Mouse (Mus musculus) skeletal muscle tissue, adult 2 months (tissue): Measurements from ENCODE around the gene Cdon.

Experiments
- DNase-seq: peaks from one replicate; pipeline ENCODE4 v3.0.0-alpha.2; 2012; ENCODE audit warnings: low read depth, low spot score

Cdon gene

DNA sequence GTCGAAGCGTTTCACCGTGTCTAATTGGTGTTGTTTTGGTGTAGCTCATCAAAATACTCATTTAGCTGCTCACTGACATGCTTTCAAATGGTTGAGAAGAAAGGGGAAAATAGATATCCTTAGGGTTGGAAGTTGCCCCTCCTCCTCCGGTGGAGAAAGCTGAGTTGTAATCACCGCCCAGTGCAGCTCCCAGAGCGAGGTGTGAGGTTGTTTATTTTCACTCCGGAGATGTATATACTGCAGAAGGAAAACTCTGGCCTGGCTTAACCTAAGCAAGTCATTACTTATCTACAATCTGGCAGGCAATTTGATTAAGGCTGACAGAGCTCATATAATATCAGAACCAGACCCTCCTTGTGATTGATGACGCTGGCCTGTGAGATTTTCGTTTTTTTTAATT is 14.6 kb downstream of the Cdon start:
- DNase-seq = no peak

DNA sequence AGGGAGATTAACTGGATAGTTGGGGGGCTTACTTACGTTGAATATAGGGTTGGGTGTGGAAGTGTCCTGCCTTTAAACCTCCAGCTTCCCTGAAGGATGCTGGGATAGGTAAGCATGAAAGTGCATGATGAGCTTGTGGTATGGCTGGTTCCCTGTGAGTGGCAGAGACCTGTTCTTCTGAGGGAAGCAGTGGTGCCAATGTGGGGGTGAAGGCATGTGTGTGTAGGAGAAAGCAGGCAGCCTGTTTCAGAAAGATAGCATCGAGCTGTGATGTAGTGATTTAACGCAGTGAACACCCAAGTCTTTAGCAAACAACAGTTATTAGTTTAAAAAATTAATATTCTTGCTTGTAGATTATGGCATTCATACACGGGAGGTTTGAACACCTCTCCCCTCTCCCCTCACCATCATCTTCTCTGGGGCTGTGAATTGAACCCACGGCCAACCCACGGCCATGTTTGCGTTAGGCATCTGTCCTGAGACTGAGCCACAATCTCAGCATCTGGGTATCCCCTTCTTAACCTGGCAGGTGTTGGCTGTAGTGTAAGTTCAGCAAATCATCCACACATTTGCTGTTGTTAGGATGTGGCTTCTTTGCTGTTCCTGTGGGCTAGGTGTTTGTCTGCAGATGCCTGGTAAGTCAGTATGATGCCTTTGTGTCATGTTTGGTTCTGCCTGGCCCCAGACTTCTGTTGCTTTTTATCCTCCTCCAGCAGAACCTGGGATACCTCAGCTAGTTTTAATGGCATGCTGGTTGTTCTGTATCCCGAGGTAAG is 17.5 kb downstream of the Cdon start:
- no peak for DNase-seq

DNA sequence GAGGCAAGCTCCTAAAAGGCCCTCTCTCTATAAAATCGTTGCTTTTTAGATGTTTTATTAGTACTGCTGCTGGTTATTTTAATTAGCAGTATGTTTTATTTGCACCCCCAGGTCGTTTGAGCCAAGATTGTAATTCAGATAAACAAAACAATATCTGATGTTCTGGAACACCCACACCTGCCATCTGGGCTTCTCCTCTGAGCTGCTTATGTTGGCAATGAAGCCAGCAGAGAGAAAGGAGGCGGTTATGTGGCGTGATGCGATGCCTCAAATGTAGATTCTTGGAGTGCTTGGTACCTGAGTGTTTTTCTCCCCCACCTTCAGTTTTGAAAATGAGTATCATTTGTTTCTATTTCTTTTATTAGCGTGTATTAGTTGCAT is 18.1 kb downstream of the Cdon start:
- no peak for DNase-seq

DNA sequence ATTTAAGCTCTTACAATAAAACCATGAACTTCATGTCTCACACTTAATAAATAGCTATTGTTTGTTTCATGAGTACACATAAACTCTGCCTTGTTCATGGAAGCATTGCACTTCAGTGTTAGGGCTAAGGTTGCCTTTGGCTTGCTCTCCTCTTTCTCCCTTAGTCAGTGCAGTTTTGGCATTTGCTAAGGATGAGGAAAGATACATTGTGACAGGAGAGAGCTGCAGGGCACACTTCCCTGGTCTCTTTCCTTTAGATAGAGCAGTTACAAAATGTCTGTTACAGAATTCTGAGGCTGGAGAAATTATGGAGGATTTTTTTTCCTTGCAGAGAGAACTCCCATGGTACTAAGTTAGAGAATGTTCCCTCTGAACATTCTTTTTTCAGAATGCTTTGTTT is 18.8 kb downstream of the Cdon start:
- no peak for DNase-seq

DNA sequence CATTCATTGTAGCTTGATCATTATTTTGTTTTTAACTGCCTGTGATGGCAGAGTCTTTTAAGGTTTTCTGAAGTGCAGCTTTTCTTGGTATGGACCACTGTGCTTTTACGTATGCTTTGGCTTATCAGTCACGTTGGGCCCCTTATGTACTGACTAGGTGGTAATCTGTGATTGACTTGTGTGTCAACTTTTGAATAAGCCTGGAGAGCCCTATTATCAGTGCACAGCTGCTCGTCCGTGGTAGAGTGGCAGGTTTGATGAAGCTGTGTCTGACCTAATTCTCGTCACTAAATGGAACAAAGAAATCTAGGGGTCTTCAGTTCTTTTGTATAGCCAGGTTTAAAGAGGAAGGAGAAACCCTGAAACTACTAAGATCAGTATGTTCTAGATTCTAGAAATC is 21.5 kb downstream of the Cdon start:
- no peak for DNase-seq

DNA sequence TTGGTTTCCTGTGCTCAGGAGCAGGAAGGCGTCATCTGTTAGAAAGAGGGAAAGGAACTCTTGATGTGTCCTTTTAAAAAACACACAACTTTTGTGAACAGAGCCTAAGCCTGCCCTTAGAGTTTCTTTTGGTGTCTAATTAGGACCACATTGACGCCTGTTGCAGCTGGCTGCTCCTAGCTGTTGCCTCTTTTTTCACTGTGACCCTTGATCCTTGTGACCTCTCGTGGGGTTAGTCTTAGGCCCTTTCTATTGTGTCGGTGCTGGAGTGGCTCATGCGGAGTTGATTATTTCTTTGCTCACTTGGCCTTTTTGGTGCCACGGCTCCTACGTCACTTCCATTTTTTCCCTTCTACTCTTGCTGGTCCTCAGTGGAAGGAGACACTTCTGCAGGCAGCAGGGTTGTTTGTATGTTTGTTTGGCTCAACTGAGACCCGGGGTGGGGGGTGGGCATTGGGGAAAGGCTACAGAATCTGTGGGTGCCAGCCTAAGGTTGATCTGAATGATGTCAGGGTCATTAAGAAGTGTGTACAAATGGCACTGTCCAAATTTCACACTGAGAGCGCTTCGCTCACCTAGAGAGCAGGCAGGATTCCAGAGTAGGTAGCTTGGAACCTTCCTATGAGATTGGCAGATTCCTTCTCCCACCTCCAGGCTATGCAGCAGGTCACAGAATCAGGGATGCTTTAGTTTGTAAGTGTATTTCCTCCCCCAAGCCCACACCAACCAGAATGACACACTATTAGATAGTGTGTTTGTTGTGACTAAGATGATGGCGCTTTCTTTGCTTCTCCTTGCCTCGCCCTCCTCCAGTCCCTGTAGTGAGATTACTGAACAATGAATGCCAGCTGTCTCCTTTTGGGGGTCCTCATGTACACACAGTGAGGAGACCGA is 22.9 kb downstream of the Cdon start:
- DNase-seq = no peak

DNA sequence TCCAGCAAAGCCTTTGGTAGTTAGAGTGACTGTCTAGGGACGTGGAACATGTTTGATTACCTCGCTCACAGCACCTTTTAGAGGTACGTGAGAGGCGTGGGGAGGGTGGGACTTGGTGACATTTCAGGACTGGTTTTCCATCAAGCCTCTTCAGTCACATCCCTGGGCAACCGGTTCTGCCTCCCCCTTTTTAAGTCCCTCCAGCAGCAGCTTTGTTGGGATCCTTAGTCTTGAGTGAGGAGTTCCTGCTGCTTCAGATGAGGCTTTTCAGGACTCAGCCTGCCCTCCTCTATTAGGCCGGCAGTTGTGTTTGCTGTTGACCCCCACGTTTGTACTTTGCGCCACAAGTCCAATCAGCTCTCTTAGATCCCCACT is 23.6 kb downstream of the Cdon start:
- no peak for DNase-seq

DNA sequence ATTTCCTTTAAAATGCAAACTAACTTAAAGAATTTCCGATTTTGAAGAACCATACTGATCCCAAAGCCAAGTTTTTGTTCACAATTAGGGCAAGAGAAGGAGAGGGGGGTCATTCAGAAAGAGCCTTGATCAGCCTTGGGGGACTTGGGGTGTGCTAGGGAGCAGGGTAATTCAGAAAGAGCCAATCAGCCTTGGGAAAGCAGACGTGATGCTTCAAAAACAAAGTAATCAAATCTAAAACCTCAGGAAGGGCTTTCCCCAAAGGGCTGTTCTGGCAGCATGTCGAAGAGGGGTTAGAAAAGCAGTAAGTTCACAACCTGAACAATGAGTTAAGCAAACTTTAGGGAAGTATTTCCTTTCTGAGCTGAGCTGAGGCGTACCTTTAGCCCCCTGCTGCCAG is 26.0 kb downstream of the Cdon start:
- no peak for DNase-seq

DNA sequence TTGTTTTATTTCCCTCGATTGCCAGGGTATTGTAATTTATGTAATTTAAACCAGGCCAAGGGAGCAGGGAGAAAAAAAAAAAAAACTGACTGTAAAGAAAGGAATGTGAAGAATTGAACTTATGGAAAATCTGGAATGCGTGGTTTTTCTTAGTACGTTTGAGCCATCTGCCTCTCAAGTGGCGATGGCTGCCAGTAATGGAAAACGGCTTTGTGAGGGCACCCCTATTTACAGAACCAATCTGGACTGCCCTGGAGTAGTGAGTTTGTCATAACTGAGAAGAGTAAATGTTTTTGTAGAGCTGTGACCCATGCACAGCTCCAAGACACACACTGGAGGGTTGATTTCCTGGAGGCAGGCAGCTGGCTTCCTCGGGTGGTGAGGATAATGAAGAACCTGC is 32.4 kb downstream of the Cdon start:
- DNase-seq = no peak

DNA sequence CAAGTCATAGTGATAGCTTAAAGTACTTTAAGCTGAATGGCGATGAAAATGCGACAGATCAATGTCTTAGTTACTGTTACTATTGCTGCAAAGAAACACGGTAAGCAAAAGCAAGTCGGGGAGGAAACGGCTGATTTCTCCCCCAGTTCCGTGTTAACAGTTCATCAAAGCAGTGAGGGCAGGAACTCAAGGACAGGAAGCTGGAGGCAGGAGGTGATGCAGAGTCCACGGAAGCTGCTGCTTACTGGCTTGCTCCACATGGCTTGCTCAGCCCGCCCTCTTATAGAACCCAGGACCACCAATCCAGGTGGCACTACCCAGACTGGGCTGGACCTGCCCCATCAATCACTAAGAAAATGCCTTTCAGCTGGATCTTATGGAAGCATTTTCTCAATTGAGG is 38.7 kb downstream of the Cdon start:
- DNase-seq = no peak

DNA sequence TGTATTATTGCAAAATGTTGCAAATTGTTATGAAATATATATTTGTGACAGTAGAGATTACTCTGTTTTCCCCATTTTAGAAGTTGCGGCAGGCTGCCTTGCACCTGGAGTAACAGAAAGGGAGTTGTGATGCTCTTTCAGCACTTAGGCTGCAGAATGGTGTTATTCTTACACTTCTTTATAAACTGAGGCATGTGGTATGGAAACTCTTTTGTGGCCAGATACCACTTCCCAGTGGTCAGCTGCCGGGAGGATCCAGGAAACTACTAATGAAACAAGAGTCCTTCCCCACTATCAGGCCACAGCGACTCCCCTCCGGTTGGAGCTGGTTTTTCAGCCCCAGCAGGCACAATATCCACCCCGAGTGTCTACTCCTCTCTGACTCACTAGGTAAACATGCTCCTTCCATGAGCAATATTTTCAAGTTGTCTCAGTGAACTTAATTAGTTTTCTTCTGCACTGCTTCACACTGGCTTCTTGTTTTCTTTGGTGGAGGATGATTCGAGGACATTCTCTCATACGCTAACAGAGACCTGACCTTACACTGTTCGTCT is 46.4 kb downstream of the Cdon start:
- DNase-seq = no peak

DNA sequence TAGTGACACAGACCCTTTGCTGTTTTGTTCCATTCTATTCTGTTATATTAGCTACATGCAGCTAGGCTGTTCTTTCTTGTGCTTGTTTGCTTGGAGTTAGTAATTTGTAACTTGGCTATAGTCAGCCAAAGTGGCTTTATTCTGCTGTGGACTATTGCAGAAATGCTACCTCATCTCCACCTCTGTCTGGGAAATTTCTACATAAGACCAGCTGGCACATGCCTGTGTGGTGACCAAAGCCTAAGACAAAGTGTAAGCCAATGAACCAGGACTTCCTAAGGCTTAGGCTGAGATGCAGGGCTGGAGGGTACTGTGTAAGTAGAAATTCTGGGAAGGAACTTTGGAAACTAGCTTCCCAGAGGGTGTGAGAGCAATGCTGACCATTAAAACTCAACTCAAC is 48.0 kb downstream of the Cdon start:
- DNase-seq = no peak

DNA sequence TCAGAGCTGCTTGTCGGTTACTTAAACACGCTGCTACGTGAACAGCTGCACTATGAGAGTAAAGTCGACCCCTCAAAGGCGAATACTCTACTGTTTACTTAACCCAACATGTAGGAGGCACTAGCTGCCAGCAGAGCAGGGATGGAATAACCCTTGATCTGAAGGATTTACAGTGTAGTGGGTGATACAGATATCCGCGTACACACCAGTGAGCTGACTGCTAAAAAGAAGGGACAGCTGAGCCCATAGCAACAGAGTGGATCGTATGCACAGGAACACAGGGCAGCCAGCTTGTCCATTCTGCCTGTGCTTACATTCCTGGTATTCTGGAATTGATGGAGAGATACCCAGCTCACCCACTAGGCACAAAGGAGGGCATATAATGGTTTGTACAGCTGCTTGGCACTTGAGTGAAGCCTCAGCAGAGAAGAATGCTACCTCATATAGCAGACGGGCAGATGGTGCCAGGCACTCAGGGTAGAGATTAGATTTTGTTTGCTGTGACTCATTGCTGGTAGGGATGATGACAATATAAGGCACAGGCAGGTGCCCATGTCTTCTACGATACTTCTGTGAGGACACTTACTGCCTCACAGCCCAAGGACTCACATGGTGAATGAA is 53.3 kb downstream of the Cdon start:
- no peak for DNase-seq

DNA sequence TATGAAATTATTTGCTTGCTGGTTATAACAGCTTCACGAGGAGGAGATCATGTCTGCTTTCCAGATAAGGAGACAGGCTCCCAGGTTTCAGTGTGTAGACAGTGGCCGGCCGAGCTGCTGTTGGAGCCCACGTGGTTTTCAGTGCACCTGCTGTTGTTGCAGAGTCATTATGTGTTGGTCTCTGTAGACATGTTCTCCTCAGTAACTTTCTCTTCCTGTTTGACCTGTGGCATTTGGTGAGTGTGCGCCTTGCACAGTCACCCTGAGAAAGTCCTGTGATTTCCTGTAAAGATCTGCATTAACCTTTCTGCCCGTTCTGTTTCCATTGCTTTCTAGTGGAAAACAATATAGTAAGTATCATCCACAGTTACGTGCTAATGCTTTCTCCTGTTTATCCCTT is 54.5 kb downstream of the Cdon start:
- no peak for DNase-seq

DNA sequence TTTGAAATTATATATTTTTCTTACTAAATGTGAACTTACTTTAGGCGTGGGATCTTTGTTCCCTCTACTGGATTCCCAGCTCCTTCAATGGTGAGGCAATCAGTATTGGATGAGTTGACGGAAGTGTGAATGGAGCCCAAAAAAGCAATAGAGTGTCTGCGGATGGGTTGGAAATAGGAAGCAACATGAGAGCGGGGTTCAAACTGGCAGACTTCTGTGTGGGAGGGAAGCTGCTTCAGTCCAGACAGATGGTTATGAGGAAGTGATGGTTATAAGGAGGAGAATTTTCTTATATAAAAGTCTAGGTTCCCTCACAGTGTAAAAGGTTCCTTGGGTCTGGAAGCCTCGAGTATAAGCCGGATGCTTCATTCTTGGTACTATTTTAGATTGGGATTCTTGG is 58.5 kb downstream of the Cdon start:
- no peak for DNase-seq

DNA sequence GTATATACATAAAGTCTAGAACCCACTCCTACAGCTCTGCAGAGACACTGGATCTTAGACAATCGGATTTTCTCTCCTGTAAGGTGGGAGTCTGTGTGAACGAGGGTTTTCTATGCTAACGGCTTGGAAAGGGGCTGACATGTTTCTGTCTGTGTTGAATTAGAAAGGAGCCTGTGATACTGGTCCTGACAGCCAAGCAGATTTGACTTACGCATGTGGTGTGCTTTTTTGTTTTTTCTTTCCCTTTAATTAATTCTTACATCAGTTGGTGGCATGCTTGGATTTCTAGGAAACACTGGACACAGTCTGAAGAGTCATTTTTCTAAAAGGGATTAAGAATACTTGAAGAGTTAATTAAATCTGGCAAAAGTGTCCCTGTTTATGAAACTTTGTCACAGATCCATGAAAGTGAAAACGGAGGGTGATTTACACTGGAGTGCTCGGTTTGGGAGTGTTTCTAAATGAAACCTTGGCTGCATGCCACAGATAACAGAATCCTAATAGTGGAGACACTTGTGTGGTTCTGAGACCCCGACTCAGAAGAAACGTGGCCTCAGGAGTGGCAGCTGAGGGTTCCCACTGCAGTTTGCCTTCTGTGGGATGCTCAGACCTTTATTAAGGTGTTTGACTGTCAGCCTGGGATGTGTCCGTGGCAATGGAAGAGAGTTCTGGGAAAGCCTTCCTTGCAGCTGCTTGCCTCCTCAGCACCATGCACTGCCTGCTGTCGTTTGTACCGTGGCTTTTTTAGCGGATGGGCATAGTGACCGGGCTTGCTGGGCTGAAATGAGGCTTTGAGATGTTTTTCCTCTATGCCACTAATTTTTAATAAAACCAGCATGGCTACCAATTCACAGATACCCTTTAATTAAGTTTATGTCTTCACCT is 61.3 kb downstream of the Cdon start:
- DNase-seq = no peak

DNA sequence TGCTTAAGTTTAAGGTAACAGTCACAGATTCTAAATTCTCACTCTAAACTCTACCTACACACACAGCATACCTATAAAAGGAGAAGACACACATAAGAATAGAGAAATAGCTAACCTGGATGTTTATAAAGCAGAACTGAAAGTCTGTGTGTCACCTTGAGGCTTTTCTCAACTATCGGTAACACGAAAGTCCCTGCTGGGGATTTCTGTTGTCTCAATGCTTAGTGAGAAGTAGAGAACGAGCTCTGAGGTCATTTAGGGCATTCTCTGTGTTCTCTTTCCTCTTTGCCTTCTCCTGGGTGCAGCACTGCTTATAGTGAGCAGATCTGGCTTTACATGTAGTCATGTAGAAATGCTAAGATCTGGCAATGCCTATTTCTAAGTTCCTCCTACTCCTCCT is 63.0 kb downstream of the Cdon start:
- DNase-seq = no peak

DNA sequence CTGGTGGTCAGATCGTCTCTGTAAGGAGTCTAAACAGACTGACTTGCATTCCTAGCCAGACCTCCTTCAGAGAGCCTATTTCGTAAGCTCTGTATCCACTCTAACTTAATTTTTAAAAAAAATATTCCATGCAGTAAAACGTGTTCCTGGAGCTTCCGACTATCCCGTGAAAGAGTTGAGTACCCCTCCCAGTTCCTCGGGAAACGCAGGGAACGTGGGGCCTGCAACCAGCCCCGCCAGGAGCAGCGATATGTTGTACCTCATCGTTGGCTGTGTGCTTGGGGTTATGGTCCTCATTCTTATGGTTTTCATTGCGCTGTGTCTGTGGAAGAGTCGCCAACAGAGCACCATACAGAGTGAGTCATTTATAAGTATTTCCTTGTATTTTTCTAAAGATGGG is 65.7 kb downstream of the Cdon start:
- DNase-seq = peak; percentile 23

DNA sequence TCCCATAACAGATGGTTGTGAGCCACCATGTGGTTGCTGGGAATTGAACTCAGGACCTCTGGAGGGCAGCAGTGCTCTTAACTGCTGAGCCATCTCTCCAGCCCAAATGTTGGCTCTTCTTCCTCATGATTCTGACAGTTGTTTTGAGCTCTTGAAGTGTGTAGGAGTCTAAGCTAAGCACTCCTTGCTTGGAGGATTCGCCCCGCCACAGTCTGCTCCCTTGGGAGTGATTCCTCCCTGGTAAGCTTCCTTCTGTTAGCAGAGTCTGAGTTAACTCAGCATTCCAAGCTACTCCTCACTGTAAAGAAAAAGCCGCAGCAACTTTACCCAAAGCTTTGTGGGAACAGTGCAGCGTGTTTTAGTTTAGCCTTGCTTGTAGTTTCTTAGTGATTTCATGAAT is 67.6 kb downstream of the Cdon start:
- DNase-seq = no peak

DNA sequence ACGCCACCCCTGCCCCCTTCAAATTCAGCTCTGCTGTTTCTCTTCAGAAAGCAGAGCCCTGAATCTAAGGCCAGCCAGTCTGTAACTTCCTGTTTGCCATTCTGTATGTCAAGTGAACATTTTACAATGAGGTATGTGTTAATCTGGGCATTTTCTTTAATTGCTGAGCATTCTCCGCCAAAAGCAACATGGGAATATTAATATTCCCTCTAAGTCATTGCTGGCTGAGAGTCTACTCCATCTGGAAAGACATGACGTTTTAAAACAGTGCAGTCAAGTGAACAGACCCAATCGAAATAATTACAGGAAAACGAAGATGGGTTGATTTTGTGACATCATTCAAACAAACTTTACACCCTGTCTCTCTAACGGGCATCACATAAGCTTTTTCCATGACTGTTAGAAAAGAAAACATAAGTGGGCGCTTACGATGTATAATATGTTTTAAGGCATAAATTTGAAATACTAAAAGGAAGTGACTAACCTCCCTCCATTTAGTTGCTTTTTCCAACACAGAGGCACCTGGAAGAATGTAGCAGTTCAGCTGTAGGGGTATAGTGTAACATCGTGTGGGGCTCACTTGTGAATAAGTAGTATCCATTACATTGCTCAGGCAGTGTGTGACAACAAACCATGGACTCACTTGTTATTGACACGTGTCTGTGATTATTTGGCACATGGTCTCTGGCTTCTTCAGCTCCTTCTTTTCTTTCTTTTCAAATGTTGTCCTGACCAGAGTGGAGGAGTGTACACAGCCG is 70.4 kb downstream of the Cdon start:
- no peak for DNase-seq
